Comparison of ENCODE assay signal across 10 mouse cellular contexts in genomic region chr8:125641808-125642207, GRCm38 (mm10). TPM values are rescaled to one million over a fixed set of nuclear protein-coding genes. Genes with fewer than 3 reads are reported as not detected.
A peak's percentile ranks its signal among the peaks of the same experiment; 100 is the strongest.
DNase-seq lines count a peak whose midpoint lies in the region; ATAC-seq lines count a peak whose summit lies in the region.
"Had no signal": no experiment of that assay in that cellular context is flagged by ENCODE, and none has a peak within 500 bp of the region (broad histone marks: within the 10 kb centered on the region; RNA-seq: fewer than 3 reads in every experiment).

No protein-coding gene starts in this region.

- DNase-seq in gastrocnemius, postnatal 10 days = peak; percentile 39
- no peak for DNase-seq in gastrocnemius, postnatal 14 days
- DNase-seq in neural tube, embryonic 10.5 days (ENCODE audit: extremely low spot score, low spot score) = no peak
- peak; percentile 5 for DNase-seq in splenic B cell, adult 2 months (ENCODE audit: low read depth, low spot score)
- DNase-seq in heart, adult 8-10 months (ENCODE audit: low spot score) = no peak
- DNase-seq: thymus, postnatal 4 days had no signal

- H3K4me1 ChIP-seq in neural tube, embryonic 13.5 days (replicated peaks) = peaks cover 15% of the 10 kb centered on the region
- H3K4me1 ChIP-seq: liver, embryonic 15.5 days had no signal

- no peak overlapping the region for H3K27ac ChIP-seq in neural tube, embryonic 13.5 days (replicated peaks)
- H3K27ac ChIP-seq: liver, embryonic 15.5 days had no signal

- intact Hi-C loops in gastrocnemius, postnatal 14 days (cut with DNase I; ENCODE audit: low total_unique reads) = no loop called here

- H3K4me2 ChIP-seq in neural tube, embryonic 13.5 days = no peak overlapping the region
- H3K4me2 ChIP-seq: liver, embryonic 15.5 days had no signal

- no peaks in the 10 kb centered on the region for H3K36me3 ChIP-seq in neural tube, embryonic 13.5 days
- no peaks in the 10 kb centered on the region for H3K36me3 ChIP-seq in splenic B cell, adult 2 months (ENCODE audit: control insufficient read depth, insufficient read depth, low read length, poor library complexity, severe bottlenecking)
- H3K36me3 ChIP-seq: liver, embryonic 15.5 days had no signal

- no peaks in the 10 kb centered on the region for H3K9me3 ChIP-seq in neural tube, embryonic 13.5 days
- H3K9me3 ChIP-seq: liver, embryonic 15.5 days had no signal

- ATAC-seq in neural tube, embryonic 13.5 days (ENCODE audit: low read depth) = peak; percentile 40
- 0 out of 2 replicates have a peak, but pooled peaks have one; percentile 34 for ATAC-seq in erythroid progenitor cell, adult 5-6 weeks (replicated peaks; ENCODE audit: low FRiP score, poor library complexity, severe bottlenecking)
- ATAC-seq in frontal cortex, adult (ENCODE audit: low TSS enrichment) = no peak

- H3K27me3 ChIP-seq in neural tube, embryonic 13.5 days = no peaks in the 10 kb centered on the region
- H3K27me3 ChIP-seq in splenic B cell, adult 2 months (ENCODE audit: control insufficient read depth, insufficient read depth, low read length, poor library complexity, severe bottlenecking) = no peaks in the 10 kb centered on the region
- H3K27me3 ChIP-seq: liver, embryonic 15.5 days had no signal

- H3K4me3 ChIP-seq in neural tube, embryonic 13.5 days = no peak overlapping the region
- H3K4me3 ChIP-seq: liver, embryonic 15.5 days had no signal

- no peak overlapping the region for H3K9ac ChIP-seq in neural tube, embryonic 13.5 days
- H3K9ac ChIP-seq: liver, embryonic 15.5 days had no signal

- WGBS in neural tube, embryonic 13.5 days = 54% methylated on average over 6 of the region's 6 CpGs

RNA-seq across cellular contexts. Expression of gene Map10, which starts 27.8 kb away (rescaled TPM):
- 1 to 10 TPM; 3.6 to 4.1 TPM for total RNA-seq in gastrocnemius, postnatal 10 days (2021)
- total RNA-seq in gastrocnemius, postnatal 14 days (2021) = 1 to 10 TPM; 3.1 TPM
- 7.0 and 8.5 TPM in 2 replicates for polyA plus RNA-seq in neural tube, embryonic 13.5 days (2015; fragmentation: Nextera tagmentation; extraction: Ambion mirVana)
- 2.1 TPM in 1 of 2 replicates, not detected in the other for total RNA-seq in erythroid progenitor cell, adult 5-6 weeks (2015; ENCODE audit: low replicate concordance)
- total RNA-seq in erythroid progenitor cell, adult 5-6 weeks (2017; ENCODE audit: low replicate concordance) = 0.90 TPM in 1 of 2 replicates, not detected in the other
- total RNA-seq in heart, adult 8-10 months (2022) = 1 to 10 TPM; 4.9 to 7.0 (median 6.4) TPM

Comparison
In these comparisons a context has a peak if more than half of its experiments do, and no peak if none do; other contexts are left out.
1. DNase-seq: peak in gastrocnemius, postnatal 10 days (single experiment) and splenic B cell, adult 2 months (single experiment); none in gastrocnemius, postnatal 14 days (single experiment), neural tube, embryonic 10.5 days (single experiment) and heart, adult 8-10 months (single experiment).